Mouse (Mus musculus): ENCODE measurements around the gene Zbed4. TPM values are rescaled to one million over a fixed set of nuclear protein-coding genes. Genes with fewer than 3 reads are reported as not detected.

The Zbed4 gene
- 9.2 and 10.9 TPM in 2 replicates for polyA plus RNA-seq (2012)

- TF ChIP-seq GATA1 (IDR thresholded peaks at IDR 0.05; ENCODE audit: low read length) = no peak
Measured at GRCm38 (mm10) chr15:88751564-88752402, at the start of gene Zbed4. Zbed4 (plus strand) TSS chr15:88751660.

- no peak for TF ChIP-seq GATA1 (IDR thresholded peaks at IDR 0.05; ENCODE audit: low read length)
Measured at GRCm38 (mm10) chr15:88702501-88702900, 49.0 kb upstream of the Zbed4 start.

GRCm38 (mm10) chr15:88704284-88704683, 47.2 kb upstream of the Zbed4 start:
- TF ChIP-seq GATA1 (IDR thresholded peaks at IDR 0.05; ENCODE audit: low read length) = no peak

- TF ChIP-seq GATA1 (IDR thresholded peaks at IDR 0.05; ENCODE audit: low read length) = no peak
Measured at GRCm38 (mm10) chr15:88706320-88706719, 45.1 kb upstream of the Zbed4 start.

GRCm38 (mm10) chr15:88708204-88708603, 43.3 kb upstream of the Zbed4 start:
- no peak for TF ChIP-seq GATA1 (IDR thresholded peaks at IDR 0.05; ENCODE audit: low read length)

- TF ChIP-seq GATA1 (IDR thresholded peaks at IDR 0.05; ENCODE audit: low read length) = no peak
Measured at GRCm38 (mm10) chr15:88708657-88709511, 42.6 kb upstream of the Zbed4 start.

- TF ChIP-seq GATA1 (IDR thresholded peaks at IDR 0.05; ENCODE audit: low read length) = no peak
Measured at GRCm38 (mm10) chr15:88709878-88710277, 41.6 kb upstream of the Zbed4 start.

GRCm38 (mm10) chr15:88712501-88712900, 39.0 kb upstream of the Zbed4 start:
- TF ChIP-seq GATA1 (IDR thresholded peaks at IDR 0.05; ENCODE audit: low read length) = no peak

GRCm38 (mm10) chr15:88714021-88714589, 37.4 kb upstream of the Zbed4 start:
- TF ChIP-seq GATA1 (IDR thresholded peaks at IDR 0.05; ENCODE audit: low read length) = no peak

- TF ChIP-seq GATA1 (IDR thresholded peaks at IDR 0.05; ENCODE audit: low read length) = no peak
Measured at GRCm38 (mm10) chr15:88716350-88716749, 35.1 kb upstream of the Zbed4 start.

- no peak for TF ChIP-seq GATA1 (IDR thresholded peaks at IDR 0.05; ENCODE audit: low read length)
Measured at GRCm38 (mm10) chr15:88717239-88717638, 34.2 kb upstream of the Zbed4 start.

GRCm38 (mm10) chr15:88723205-88723604, 28.3 kb upstream of the Zbed4 start:
- no peak for TF ChIP-seq GATA1 (IDR thresholded peaks at IDR 0.05; ENCODE audit: low read length)

- TF ChIP-seq GATA1 (IDR thresholded peaks at IDR 0.05; ENCODE audit: low read length) = no peak
Measured at GRCm38 (mm10) chr15:88724311-88724710, 27.1 kb upstream of the Zbed4 start.

- no peak for TF ChIP-seq GATA1 (IDR thresholded peaks at IDR 0.05; ENCODE audit: low read length)
Measured at GRCm38 (mm10) chr15:88725036-88725435, 26.4 kb upstream of the Zbed4 start.

- no peak for TF ChIP-seq GATA1 (IDR thresholded peaks at IDR 0.05; ENCODE audit: low read length)
Measured at GRCm38 (mm10) chr15:88727204-88727603, 24.3 kb upstream of the Zbed4 start.

- TF ChIP-seq GATA1 (IDR thresholded peaks at IDR 0.05; ENCODE audit: low read length) = no peak
Measured at GRCm38 (mm10) chr15:88730717-88731116, 20.7 kb upstream of the Zbed4 start.
